Mouse (Mus musculus): ENCODE measurements around the gene Cilp.
"Not testable (repeated sequence)": the region's sequence is repeated elsewhere in the genome, so short reads cannot be mapped to it uniquely, and the experiment has no call there.

The Cilp gene

GRCm38 (mm10) chr9:65252026-65252425 lies 13.0 kb upstream of the Cilp start:
- DNase-seq, result no peak

- DNase-seq, result no peak
These were observed 8.9 kb upstream of the Cilp start for GRCm38 (mm10) chr9:65255906-65256600.

GRCm38 (mm10) chr9:65257218-65257910 lies 7.6 kb upstream of the Cilp start:
- DNase-seq, result no peak

GRCm38 (mm10) chr9:65259366-65259765 lies 5.6 kb upstream of the Cilp start:
- no peak for DNase-seq

GRCm38 (mm10) chr9:65261591-65262230 lies 3.3 kb upstream of the Cilp start:
- DNase-seq, result no peak

- DNase-seq, result no peak
These were observed 2.3 kb upstream of the Cilp start for GRCm38 (mm10) chr9:65262641-65263120.

- no peak for DNase-seq
These were observed 2.9 kb downstream of the Cilp start for GRCm38 (mm10) chr9:65267742-65268515.

GRCm38 (mm10) chr9:65273048-65273809 lies 8.2 kb downstream of the Cilp start:
- no peak for DNase-seq

- DNase-seq, result no peak
These were observed 8.9 kb downstream of the Cilp start for GRCm38 (mm10) chr9:65273873-65274272.

GRCm38 (mm10) chr9:65274851-65275250 lies 9.9 kb downstream of the Cilp start:
- DNase-seq, result not testable (repeated sequence)

GRCm38 (mm10) chr9:65275810-65276530 lies 11.0 kb downstream of the Cilp start:
- DNase-seq, result no peak

- no peak for DNase-seq
These were observed 16.7 kb downstream of the Cilp start for GRCm38 (mm10) chr9:65281536-65282151.

GRCm38 (mm10) chr9:65283301-65283700 lies 18.3 kb downstream of the Cilp start:
- peak; percentile 30 for DNase-seq

- DNase-seq, result not testable (repeated sequence)
These were observed 23.3 kb downstream of the Cilp start for GRCm38 (mm10) chr9:65288252-65288651.

- DNase-seq, result no peak
These were observed 25.0 kb downstream of the Cilp start for GRCm38 (mm10) chr9:65289988-65290387.

- no peak for DNase-seq
These were observed 27.4 kb downstream of the Cilp start for GRCm38 (mm10) chr9:65292421-65292820.

- no peak for DNase-seq
These were observed 28.1 kb downstream of the Cilp start for GRCm38 (mm10) chr9:65293119-65293518.

GRCm38 (mm10) chr9:65293580-65293972 lies 28.6 kb downstream of the Cilp start:
- no peak for DNase-seq

- DNase-seq, result peak; percentile 98
These were observed 29.2 kb downstream of the Cilp start, which contains the start of gene Clpx for GRCm38 (mm10) chr9:65293973-65294715. Gene Clpx, plus strand, starts transcription at chr9:65294260.

GRCm38 (mm10) chr9:65294716-65295378 lies 29.9 kb downstream of the Cilp start:
- no peak for DNase-seq

All from thymus, postnatal 25 days (tissue).